Mouse (Mus musculus) midbrain, embryonic 16.5 days (tissue): ENCODE data around the gene Msrb3. TPM values are rescaled to one million over a fixed set of nuclear protein-coding genes. Genes with fewer than 3 reads are reported as not detected.

Source experiments
- ATAC-seq: fragments of 200-750 bp; cut with Nextera tagmentation; 2 replicates; pipeline ENCODE4 v1.8.0; 2017; ENCODE audit warnings: moderate TSS enrichment
- H3K27ac ChIP-seq: fragments of 300-500 bp; sonication (generic); 2 replicates; pipeline ENCODE4 v1.5.1; 2014; ENCODE audit warnings: mild to moderate bottlenecking, low read length, mixed read lengths
- H3K27me3 ChIP-seq: fragments of 300-500 bp; sonication (generic); 2 replicates; pipeline ENCODE4 v1.6.1; 2014; ENCODE audit warnings: low read depth, low read length, mixed read lengths; ENCODE audit not compliant: control insufficient read depth, insufficient read depth
- H3K36me3 ChIP-seq: fragments of 300-500 bp; sonication (generic); 2 replicates; pipeline ENCODE4 v1.6.1; 2014; ENCODE audit warnings: mild to moderate bottlenecking, low read length, moderate library complexity, mixed read lengths; ENCODE audit not compliant: control insufficient read depth, insufficient read depth
- H3K4me1 ChIP-seq: fragments of 300-500 bp; sonication (generic); 2 replicates; pipeline ENCODE4 v1.6.1; 2014; ENCODE audit warnings: mild to moderate bottlenecking, low read length, mixed read lengths; ENCODE audit not compliant: control insufficient read depth, insufficient read depth
- H3K4me2 ChIP-seq: fragments of 300-500 bp; sonication (generic); 2 replicates; pipeline ENCODE4 v1.6.1; 2014; ENCODE audit warnings: mild to moderate bottlenecking, low read length, mixed read lengths
- H3K4me3 ChIP-seq: fragments of 300-500 bp; sonication (generic); 2 replicates; pipeline ENCODE4 v1.5.1; 2014; ENCODE audit warnings: low read depth, mild to moderate bottlenecking, low read length, moderate library complexity, mixed read lengths
- H3K9ac ChIP-seq: fragments of 300-500 bp; sonication (generic); 2 replicates; pipeline ENCODE4 v1.6.1; 2014; ENCODE audit warnings: low read depth, low read length, mixed read lengths
- H3K9me3 ChIP-seq: fragments of 300-500 bp; sonication (generic); replicated peaks from 2 replicates; pipeline ENCODE4 v1.6.1; 2014; ENCODE audit warnings: mild to moderate bottlenecking, low read length, mixed read lengths; ENCODE audit not compliant: control insufficient read depth, poor library complexity, severe bottlenecking
- WGBS: fragments of 180-500 bp; shearing (Covaris S2); extraction: QIAGEN DNeasy Blood & Tissue Kit; methylation state at CpG from one replicate; pipeline ENCODE4 v1.1.7; 2014; 5-methylcytosine and 5-hydroxymethylcytosine counted together
- polyA plus RNA-seq: library from polyadenylated mRNA; unstranded; fragments of >200 nt; fragmentation: Nextera tagmentation; extraction: Ambion mirVana; gene quantifications from 2 replicates; pipeline ENCODE4 v1.2.1, GENCODE M21; 2015

Gene Msrb3
- polyA plus RNA-seq, 1 experiment from 2014 or later: 1.0 TPM

DNA sequence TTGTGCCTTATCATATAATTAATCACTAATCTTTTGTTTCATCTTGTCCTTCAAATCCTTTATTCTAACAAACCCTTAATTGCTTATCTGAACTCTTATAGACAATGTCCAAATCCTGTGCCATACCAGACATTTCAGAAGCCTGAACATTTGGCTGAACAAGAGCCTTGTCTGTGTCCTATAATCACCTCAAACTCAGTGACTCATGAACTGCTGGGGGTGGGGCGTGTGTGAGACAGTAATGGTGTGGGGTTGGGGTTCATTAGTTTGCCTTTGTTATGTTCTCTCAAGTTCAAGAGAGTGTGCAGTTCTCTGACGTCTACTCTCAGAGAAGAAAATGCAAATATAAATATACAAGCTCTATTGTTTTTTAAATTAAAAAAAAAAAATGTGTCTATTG, 22.6 kb upstream of the Msrb3 start:
- Histone ChIP-seq H3K9me3 (no peaks in the 10 kb centered on the region), H3K4me3 (no peak overlapping the region), H3K36me3 (no peaks in the 10 kb centered on the region), H3K27me3 (no peaks in the 10 kb centered on the region), H3K4me2 (no peak overlapping the region), H3K9ac (no peak overlapping the region), H3K27ac (no peak overlapping the region), H3K4me1 (no peaks in the 10 kb centered on the region)
- WGBS: 69% methylated on average over 2 of the region's 2 CpGs
- no peak for ATAC-seq

DNA sequence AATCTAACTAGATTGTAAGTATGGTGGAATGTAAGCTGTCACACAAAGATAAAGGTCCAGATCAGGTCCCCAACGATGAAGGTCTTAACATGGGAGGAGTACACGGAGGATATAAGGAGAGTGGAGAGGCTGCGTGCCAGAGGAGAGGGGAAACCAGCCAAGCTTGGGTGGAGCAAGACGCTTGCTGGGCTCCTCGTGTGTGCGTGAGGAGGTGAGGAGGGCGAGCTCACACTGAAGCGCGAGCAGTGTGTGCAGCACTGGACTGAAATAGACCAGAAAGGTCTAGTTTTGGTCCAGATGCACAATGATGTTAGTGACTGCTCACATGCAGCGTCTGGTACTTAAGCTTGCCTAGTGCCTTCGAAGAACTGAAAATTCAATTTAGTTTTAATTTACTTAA, 21.7 kb upstream of the Msrb3 start:
- Histone ChIP-seq H3K27ac (no peak overlapping the region), H3K9ac (no peak overlapping the region), H3K4me3 (no peak overlapping the region), H3K9me3 (no peaks in the 10 kb centered on the region), H3K4me1 (no peaks in the 10 kb centered on the region), H3K4me2 (no peak overlapping the region), H3K27me3 (no peaks in the 10 kb centered on the region), H3K36me3 (no peaks in the 10 kb centered on the region)
- 81% methylated on average over 11 of the region's 11 CpGs for WGBS
- no peak for ATAC-seq

DNA sequence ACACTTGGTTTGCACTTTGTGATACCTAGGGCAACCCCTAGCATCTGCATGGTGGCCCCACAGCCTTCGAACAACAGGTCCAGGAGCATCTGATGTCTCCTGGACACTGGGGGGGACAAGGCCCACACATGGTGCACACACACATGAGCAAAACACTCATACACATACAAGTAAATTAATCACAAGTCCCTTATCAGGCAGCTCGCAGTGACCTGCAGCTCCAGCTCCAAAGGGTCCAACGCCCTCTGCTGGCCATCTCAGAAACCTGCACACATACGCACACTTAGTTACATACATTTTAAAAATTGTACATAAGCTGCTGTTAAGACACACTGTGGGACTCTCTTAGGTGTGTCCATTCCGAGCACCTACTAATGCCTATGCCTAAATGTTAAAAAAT, 17.3 kb upstream of the Msrb3 start:
- 89% methylated on average over 5 of the region's 5 CpGs for WGBS
- H3K9me3 ChIP-seq: no peaks in the 10 kb centered on the region

DNA sequence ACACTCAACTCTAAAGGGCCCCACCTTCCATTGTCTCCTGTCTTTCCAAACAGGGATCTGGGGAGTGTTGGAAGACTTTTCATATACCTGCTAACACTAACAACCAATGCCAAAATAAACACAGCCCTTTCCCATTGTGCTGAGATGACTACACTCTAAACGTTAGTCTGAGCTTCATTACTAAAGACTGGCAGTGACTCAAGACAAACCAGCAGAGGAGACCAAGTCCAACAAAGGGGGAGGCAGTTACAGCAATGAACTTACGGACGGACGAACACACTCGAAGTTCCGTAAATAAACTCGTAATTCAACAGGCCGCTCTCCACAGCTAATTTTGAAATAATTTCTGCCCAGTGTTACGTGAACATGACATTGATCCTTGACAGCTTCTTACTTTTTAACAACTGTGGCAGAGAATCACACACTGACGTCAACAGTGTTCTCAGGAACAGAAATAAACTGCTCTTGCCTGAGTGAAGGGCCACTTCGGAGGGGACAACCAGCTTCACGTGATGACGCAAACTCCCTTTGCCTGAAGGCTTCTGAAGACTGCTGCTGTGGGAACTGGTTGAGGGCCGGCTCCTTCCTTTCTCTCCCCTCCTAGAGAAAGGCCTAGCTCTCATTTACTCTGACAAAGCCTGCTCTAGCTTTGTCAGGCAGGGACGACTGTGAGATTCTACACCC, 16.2 kb upstream of the Msrb3 start:
- Histone ChIP-seq H3K9ac (no peak overlapping the region), H3K4me3 (no peak overlapping the region), H3K36me3 (no peaks in the 10 kb centered on the region), H3K4me2 (no peak overlapping the region), H3K27ac (no peak overlapping the region), H3K27me3 (no peaks in the 10 kb centered on the region), H3K9me3 (no peaks in the 10 kb centered on the region), H3K4me1 (no peaks in the 10 kb centered on the region)
- 71% methylated on average over 15 of the region's 15 CpGs for WGBS
- ATAC-seq: no peak

More for the DNA sequence above, 17.3 kb upstream of the Msrb3 start:
- H3K4me1 ChIP-seq: no peaks in the 10 kb centered on the region
- H3K36me3 ChIP-seq: no peaks in the 10 kb centered on the region
- H3K4me3 ChIP-seq: no peak overlapping the region
- H3K4me2 ChIP-seq: no peak overlapping the region
- H3K27me3 ChIP-seq: no peaks in the 10 kb centered on the region
- H3K9ac ChIP-seq: no peak overlapping the region
- no peak overlapping the region for H3K27ac ChIP-seq
- no peak for ATAC-seq

DNA sequence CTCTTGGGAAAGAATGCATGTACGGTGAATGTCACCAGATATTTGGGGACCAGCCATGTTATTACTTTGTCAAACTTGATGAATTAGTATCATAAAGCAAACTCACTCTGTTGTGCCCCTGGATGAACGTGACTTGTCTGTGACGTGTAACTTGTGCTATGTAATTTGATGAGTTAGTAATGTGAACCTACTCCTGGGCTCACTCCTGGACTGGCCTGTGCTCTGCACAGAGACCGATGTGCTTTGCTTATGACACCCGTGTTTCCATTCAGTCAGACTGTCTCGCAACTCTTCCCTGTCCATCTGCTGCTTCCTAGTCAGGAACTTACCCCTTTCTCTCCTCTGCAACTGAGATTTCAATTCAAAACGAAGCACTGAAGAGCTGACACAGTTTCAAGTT, 15.4 kb upstream of the Msrb3 start:
- H3K27me3 ChIP-seq: no peaks in the 10 kb centered on the region
- 88% methylated on average over 7 of the region's 7 CpGs for WGBS
- ATAC-seq: no peak

DNA sequence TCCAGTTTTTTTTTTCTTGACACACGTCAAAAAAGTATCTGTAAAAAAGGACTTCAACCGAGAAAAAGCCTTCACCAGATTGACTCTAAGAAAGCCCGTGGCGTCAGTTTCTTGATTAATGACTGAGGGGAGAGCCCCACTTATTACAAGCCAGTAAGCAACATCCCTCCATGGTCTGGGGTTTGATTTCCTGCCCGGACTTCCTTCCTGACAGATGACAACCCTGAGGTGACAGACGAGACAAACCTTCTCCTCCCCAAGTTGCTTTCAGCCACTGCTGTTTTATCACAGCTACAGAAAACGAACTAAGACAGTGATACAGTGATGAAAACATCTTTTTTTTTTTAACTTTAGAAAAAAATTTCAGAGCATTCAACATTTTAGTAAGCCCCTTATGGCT, 14.9 kb upstream of the Msrb3 start:
- Histone ChIP-seq H3K4me1 (no peaks in the 10 kb centered on the region), H3K9ac (no peak overlapping the region), H3K4me2 (no peak overlapping the region), H3K27me3 (no peaks in the 10 kb centered on the region), H3K36me3 (no peaks in the 10 kb centered on the region), H3K4me3 (no peak overlapping the region), H3K27ac (no peak overlapping the region), H3K9me3 (no peaks in the 10 kb centered on the region)
- no peak for ATAC-seq
- WGBS: 89% methylated on average over 7 of the region's 7 CpGs

More for the DNA sequence above, 15.4 kb upstream of the Msrb3 start:
- H3K27ac ChIP-seq: no peak overlapping the region
- no peaks in the 10 kb centered on the region for H3K9me3 ChIP-seq
- H3K9ac ChIP-seq: no peak overlapping the region
- H3K36me3 ChIP-seq: no peaks in the 10 kb centered on the region
- no peaks in the 10 kb centered on the region for H3K4me1 ChIP-seq
- H3K4me3 ChIP-seq: no peak overlapping the region
- H3K4me2 ChIP-seq: no peak overlapping the region

DNA sequence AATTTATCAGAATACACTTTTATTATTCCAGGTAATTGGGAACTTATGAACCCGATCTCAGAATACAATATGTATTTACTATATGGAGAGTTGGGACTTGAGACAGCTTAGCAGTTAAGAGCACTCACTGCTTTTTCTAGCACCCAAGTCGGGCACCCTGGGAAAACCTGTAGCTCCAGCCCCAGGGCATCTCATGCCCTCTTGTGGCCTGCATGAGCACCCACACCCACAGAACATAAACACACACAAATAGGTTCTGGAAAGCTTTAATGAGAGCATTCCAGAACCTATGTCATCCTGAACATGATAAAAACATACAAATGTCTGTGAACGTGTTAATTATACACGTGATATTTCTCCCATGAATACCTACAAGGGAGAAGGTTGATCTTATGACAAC, 13.1 kb upstream of the Msrb3 start:
- Histone ChIP-seq H3K27me3 (no peaks in the 10 kb centered on the region), H3K36me3 (no peaks in the 10 kb centered on the region), H3K9me3 (no peaks in the 10 kb centered on the region), H3K9ac (no peak overlapping the region), H3K4me2 (no peak overlapping the region), H3K27ac (no peak overlapping the region), H3K4me3 (no peak overlapping the region), H3K4me1 (no peaks in the 10 kb centered on the region)
- whole genome bisulfite sequencing: 90% methylated on average over 4 of the region's 4 CpGs
- no peak for ATAC-seq

DNA sequence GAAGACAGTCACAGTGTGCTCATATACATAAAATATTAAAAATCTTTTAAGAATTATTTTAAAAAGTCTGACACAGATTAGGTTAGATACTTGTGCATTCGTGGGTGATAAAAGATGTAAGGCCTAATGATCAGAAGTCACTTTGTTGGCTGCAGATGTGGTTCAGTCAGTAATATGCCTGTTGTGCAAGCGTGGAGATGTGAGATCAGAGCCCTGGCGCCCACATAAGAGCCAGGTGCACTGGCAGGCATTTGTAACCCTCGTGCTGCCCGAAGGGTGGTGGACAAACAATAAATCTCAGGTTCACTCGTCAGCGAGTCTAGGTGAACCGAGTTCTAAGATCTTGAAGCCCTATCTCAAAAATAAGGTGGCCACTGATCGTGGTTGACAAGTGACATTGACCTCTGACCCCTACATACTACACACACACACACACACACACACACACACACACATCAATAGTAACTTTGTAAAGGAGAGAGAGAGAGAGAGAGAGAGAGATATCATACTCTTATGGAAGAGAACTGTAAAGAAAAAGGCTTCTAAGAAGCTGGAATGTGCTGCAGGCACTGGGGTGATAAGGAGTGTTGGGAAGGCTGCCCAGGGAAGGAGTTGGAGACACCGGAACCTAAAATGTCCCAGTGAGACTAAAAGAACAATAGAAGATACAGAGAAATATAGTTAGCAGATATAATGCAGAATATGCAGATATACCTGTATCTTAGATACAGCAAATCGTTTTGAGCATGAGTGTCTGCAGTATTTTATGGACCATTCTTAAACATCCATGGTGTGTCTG, 10.1 kb upstream of the Msrb3 start:
- Histone ChIP-seq H3K4me3 (no peak overlapping the region), H3K9ac (no peak overlapping the region), H3K36me3 (no peaks in the 10 kb centered on the region), H3K27ac (no peak overlapping the region), H3K4me1 (no peaks in the 10 kb centered on the region), H3K4me2 (no peak overlapping the region), H3K9me3 (peaks cover 2% of the 10 kb centered on the region; the same call in 1 of the 2 replicates), H3K27me3 (no peaks in the 10 kb centered on the region)
- WGBS: 92% methylated on average over 11 of the region's 11 CpGs
- no peak for ATAC-seq

DNA sequence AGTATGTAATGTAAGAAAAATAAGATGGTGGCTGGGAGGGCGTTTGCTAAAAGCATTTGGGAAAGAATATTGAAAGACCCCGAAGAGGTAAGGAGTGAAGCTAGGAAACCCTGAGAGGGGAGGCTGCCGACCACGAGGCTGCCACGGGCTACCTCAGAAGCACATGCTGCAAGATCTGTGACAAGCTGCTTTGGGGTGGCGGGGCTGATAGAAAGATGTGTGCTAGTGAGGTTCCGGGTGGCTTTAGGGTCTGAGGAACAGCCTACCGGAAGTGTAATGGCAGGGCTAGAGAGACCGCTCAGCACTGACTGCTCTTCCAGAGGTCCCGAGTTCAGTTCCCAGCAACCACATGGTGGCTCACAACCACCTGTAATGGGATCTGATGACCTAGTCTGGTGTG, 5.8 kb upstream of the Msrb3 start:
- no peak for ATAC-seq
- no peaks in the 10 kb centered on the region for H3K27me3 ChIP-seq
- 89% methylated on average over 10 of the region's 10 CpGs for WGBS

More for the DNA sequence above, 5.8 kb upstream of the Msrb3 start:
- peaks cover 2% of the 10 kb centered on the region; the same call in 1 of the 2 replicates for H3K9me3 ChIP-seq
- no peaks in the 10 kb centered on the region for H3K4me1 ChIP-seq
- no peaks in the 10 kb centered on the region for H3K36me3 ChIP-seq
- H3K4me3 ChIP-seq: no peak overlapping the region
- H3K4me2 ChIP-seq: no peak overlapping the region
- no peak overlapping the region for H3K27ac ChIP-seq
- H3K9ac ChIP-seq: no peak overlapping the region
